In genomic region chr11:88627327-88627726, GRCm38 (mm10) we compare ENCODE assay signal across 12 mouse cellular contexts.
DNase-seq lines count a peak whose midpoint lies in the region; TF ChIP-seq lines count a peak whose summit lies in the region.
"Had no signal": no experiment of that assay in that cellular context is flagged by ENCODE, and none has a peak within 500 bp of the region (broad histone marks: within the 10 kb centered on the region; RNA-seq: fewer than 3 reads in every experiment).

No protein-coding gene starts in this region.

- H3K9me3 ChIP-seq in hindbrain, embryonic 10.5 days = no peaks in the 10 kb centered on the region
- H3K9me3 ChIP-seq: embryonic facial prominence, embryonic 12.5 days; megakaryocyte, embryonic 14.5 days had no signal

- no peak for TF ChIP-seq CTCF in gastrocnemius, adult 2 months (IDR thresholded peaks at IDR 0.05)
- TF ChIP-seq CTCF in left cerebral cortex, adult 2 months (IDR thresholded peaks at IDR 0.05) = no peak

- H3K4me3 ChIP-seq in gastrocnemius, adult 2 months = no peak overlapping the region
- no peak overlapping the region for H3K4me3 ChIP-seq in left cerebral cortex, adult 2 months
- no peak overlapping the region for H3K4me3 ChIP-seq in hindbrain, embryonic 10.5 days
- H3K4me3 ChIP-seq: embryonic facial prominence, embryonic 12.5 days; megakaryocyte, embryonic 14.5 days had no signal

- WGBS in hindbrain, embryonic 10.5 days = 65% methylated on average over 7 of the region's 7 CpGs

- no peak for DNase-seq in gastrocnemius, adult 2 months
- DNase-seq in gastrocnemius, postnatal 4 days (ENCODE audit: low spot score in 2 of 2) = no peak
- DNase-seq in left cerebral cortex, adult 2 months (ENCODE audit: extremely low spot score in 1 of 2, low spot score in 2 of 2) = no peak
- DNase-seq in left cerebral cortex, adult 8-10 months (ENCODE audit: low spot score in 2 of 2) = no peak
- no peak for DNase-seq in hindbrain, embryonic 10.5 days (ENCODE audit: low spot score)
- DNase-seq in thymus, postnatal 10 days (ENCODE audit: low spot score in 2 of 2) = peak; percentile 66 to 82
- DNase-seq in B cell, adult 2 months = no peak
- no peak for DNase-seq in layer of hippocampus, adult 8-10 months (ENCODE audit: low spot score in 2 of 2)
- DNase-seq: cerebellum, adult 11 months; liver had no signal

- peaks cover 97% of the 10 kb centered on the region for H3K4me1 ChIP-seq in hindbrain, embryonic 10.5 days (replicated peaks)

- H3K27me3 ChIP-seq in hindbrain, embryonic 10.5 days (ENCODE audit: insufficient read depth, poor library complexity, severe bottlenecking) = no peaks in the 10 kb centered on the region
- H3K27me3 ChIP-seq: embryonic facial prominence, embryonic 12.5 days; megakaryocyte, embryonic 14.5 days had no signal

- H3K27ac ChIP-seq in gastrocnemius, adult 2 months = peak overlapping the region; percentile 75
- H3K27ac ChIP-seq in left cerebral cortex, adult 2 months = peak overlapping the region; percentile 50
- peak overlapping the region; percentile 57 for H3K27ac ChIP-seq in hindbrain, embryonic 10.5 days

- intact Hi-C loops in gastrocnemius, adult 2 months (cut with DNase I) = loop anchor here (5.0 kb wide), 1 partner anchor 90 kb away; the partner anchor contains the start of gene Msi2
- intact Hi-C loops in left cerebral cortex, adult 2 months (cut with DNase I) = no loop called here

- peaks cover 40% of the 10 kb centered on the region for H3K36me3 ChIP-seq in hindbrain, embryonic 10.5 days
- H3K36me3 ChIP-seq: embryonic facial prominence, embryonic 12.5 days had no signal

Comparison
In these comparisons a context has a peak if more than half of its experiments do, and no peak if none do; other contexts are left out.
1. DNase-seq: peak in thymus, postnatal 10 days (2 of 2); none in gastrocnemius, adult 2 months (single experiment), gastrocnemius, postnatal 4 days (0 of 2), left cerebral cortex, adult 2 months (0 of 2), left cerebral cortex, adult 8-10 months (0 of 2), hindbrain, embryonic 10.5 days (single experiment), B cell, adult 2 months (0 of 2) and layer of hippocampus, adult 8-10 months (0 of 2).
2. Peak in every context shown above with its lines, with median percentiles within 50 percentile points of each other: H3K27ac ChIP-seq.